Mouse (Mus musculus) left cerebral cortex, postnatal 4 days (tissue): ENCODE results near the gene Gtf3c6. TPM values are rescaled to one million over a fixed set of nuclear protein-coding genes. Genes with fewer than 3 reads are reported as not detected.
"Not testable (repeated sequence)": the region's sequence is repeated elsewhere in the genome, so short reads cannot be mapped to it uniquely, and the experiment has no call there.

Experiments
- DNase-seq: peaks from one replicate; pipeline ENCODE4 v3.0.0-alpha.2; 2022
- intact Hi-C: fragments of 180-260 bp; cut with DNase I; formaldehyde crosslinking; loops from one replicate; pipeline ENCODE4 v1.15.1; 2025
- total RNA-seq, 2 experiments: library from RNA; stranded (reverse); gene quantifications; 2 replicates each; pipeline ENCODE4 v1.2.3; 2021

Gtf3c6 gene
- 10 to 100 TPM; 37.0 to 42.5 TPM for total RNA-seq

DNA sequence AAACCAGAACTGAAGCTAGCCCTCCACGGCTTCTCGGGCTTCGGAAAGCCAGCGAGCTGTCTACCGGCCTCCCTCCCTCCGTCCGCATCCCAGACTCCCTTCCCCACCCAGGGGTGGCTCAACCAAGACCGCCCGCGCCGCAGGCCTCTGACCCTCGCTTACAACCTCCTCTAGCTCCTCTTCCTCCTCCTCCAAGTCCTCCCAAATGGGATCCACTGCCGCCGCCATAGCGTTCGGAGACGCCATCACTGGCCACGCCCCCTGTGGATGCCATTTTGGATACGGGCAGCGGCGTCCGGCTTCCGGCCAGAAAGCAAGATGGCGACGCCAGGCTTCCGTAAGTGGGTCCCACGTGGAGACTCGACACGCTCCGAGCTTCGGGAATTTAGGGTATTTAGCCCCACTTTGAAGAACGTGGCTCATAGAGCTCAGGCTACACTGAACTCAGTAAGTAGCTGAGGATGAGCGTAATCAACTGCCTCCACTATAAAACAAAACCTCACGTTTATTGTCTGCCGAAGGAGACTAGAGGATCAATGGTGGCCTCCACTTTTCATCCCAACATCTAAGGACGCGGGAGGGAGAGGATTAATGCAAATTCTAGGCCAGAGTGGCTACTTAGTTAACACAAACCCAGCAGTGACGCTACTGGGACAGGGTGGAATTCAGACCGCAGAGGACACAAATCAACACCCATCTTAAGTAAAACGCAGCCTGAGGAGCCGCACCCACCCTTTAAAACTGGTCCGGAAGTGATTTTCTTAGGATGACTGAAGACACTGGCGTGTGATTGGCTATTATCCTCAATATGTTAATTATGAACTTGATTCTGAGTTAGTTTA lies at the start of gene Gtf3c6:
Gtf3c6 (minus strand) TSS at position 695 of the 842 bp plus-strand sequence.
- peak; percentile 97 for DNase-seq
- intact Hi-C loops = loop anchor here (2.0 kb wide), 1 partner anchor 269 kb away; no protein-coding TSS in a partner anchor

DNA sequence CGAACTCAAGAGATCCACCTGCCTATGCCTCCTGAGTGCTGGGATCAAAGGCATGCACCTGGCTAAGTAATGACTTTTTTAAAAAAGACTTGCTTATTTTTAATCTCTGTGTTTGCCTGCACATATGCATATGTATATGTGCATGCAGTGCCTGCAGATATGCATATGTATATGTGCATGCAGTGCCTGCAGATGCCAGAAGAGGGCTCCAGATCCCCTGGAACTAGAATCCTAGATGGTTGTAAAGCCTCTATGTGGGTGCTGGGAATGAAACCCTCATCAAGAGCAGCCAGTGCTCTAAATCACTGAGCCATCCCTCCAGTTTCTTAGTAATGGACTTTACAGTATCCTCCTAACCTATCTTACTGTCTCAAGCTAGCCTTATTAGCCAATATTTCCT lies 48.1 kb upstream of the Gtf3c6 start:
- no peak for DNase-seq
- intact Hi-C loops = no loop called here

DNA sequence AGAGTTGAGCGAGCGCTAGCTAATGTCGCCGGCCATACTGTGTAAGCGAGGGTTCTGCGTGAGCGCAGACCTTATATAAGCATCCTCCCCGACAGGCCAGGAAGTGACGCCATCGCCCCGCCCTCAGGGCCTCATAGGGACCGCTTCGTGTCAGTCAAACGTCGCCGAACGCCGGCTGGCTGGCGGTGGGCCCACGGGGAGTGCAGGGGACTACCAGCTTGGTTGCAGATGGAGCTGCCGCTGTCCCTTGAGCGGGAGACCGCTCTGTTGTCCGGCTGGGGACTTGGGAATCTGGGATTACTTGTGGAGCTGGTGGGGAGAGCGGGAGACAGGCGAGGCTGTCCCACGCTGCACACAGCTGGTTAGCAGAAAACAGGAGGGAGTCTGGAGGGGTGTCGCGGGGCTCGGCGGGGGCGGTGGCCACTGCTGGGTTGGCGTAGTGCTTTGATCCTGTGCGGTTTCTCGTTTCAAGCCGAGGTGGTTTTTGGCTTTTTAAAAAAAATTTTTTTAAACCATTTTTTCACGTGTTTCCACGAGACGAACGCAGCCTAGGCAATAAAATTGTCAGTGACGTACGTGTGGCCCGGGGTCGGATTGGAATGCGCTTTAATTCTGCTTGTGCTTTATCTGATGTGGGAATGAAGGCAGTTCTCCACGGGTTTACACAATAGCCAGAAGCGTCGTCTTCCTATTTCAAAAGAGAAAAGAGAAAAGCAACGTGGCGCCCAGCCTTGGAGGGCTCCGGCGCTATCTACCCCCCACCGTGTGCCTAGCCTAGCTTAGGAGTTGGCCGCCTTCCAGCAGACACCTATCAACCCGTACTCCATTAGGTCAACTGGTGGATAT lies 44.5 kb upstream of the Gtf3c6 start, which contains the start of gene Amd1:
Amd1 (minus strand) TSS at position 47 of the 846 bp plus-strand sequence.
- intact Hi-C loops = no loop called here
- DNase-seq = peak; percentile 100

DNA sequence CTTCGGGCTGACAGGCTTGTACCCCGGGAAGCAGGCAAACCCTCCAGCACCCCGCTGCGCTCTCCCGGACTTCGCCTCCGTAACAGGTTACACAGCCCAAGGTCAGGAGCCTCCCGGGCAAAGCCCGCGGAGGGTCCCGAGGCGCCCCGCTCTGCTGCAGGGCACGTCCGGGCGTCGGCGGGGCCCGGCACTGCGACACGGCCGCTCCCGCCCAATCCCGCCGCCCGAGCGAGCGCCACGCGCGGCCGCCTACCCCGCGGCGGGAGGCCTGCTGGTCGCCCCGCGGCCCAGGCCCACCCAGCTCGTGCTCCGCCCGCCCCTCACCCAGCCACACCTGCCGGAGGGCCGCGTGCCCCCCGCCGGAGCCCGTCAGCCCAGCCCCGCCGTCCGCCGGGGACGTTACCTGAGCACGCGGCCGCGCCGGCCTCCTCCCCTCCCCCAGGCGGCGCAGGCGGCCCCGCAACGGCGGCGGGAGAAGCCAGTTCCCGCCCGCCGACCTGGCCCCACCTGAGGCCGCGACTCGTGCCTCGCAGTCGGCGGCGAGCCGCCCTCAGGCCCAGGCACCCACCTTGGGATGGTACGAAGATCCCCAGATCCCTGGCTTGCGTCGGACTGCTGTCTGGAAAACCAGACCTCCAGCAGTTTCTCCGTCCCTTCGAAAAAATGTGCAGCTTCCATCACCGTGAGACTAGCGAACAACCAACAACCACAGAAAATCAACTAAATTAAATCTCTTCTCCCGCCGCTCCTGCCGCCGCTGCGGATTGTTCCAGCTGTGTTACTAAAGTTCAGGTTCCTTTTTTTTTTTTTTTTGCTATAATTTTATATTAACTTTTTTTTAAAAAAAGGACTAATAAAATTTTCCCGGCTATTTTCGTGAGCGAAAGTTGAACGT lies 43.5 kb upstream of the Gtf3c6 start:
- intact Hi-C loops = not testable (repeated sequence)
- DNase-seq = peak; percentile 36

DNA sequence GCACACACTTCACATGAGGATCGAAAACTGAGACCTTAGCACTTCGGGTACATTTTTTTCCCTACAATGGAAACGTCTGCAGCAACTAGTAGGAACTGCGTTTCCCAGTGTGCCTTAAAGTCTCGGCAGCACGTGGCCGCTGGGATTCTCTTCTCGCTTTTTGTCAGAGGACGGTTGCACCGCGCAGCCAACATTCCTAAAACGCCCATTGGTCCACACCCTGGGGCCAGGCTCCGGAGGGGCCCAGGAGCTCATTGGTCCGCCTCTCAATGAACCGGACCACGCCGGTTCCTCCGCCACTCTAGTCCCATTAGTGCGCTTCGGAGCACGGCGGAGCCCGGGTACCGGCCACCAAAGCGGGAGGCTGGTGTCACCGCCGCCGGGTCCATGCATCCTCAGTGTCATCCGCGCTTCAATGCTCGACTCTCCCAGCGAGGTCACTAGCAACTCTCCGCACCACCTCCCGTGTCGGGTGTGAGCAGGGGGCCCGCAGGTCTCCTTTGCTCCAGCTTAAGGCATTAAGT lies 42.8 kb upstream of the Gtf3c6 start:
- peak; percentile 90 for DNase-seq
- intact Hi-C loops = no loop called here

DNA sequence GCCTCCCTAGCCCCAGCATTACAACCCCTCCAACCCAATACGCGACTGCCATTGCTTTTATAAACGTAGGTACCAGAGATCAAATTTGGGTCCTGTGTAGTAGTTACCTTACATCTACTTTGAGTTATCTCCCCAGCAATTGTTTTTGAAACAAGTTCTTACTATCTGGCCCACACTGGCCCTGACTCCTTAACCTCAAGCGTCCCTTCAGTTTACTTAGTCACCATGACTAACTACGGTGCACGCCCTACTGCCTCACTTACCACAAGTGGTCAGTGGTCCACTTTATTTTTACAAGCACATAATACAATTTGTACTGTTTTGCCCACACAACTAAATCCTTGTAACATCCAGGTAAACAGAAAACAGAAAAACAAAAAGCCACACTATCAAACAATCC lies 34.7 kb upstream of the Gtf3c6 start:
- intact Hi-C loops = no loop called here
- no peak for DNase-seq

DNA sequence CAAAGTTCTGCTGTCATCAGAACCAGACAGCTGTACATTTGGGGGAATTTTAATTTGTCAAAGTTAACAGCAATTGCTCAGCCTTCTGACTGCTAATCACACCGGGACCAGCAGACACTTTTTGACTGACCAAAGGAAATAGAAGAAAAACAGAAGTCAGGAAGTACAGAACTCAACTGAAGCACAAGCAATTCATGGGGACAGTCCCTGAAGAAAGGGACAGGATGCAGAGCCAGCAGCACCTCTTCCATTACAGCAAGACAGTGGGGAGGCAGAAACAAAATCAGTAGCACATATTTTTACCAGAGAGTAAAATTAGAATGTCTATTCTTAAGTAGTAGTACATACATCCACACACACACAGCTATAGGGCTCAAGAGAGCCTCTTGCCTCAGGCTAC lies 28.9 kb upstream of the Gtf3c6 start:
- intact Hi-C loops = no loop called here
- DNase-seq = no peak

DNA sequence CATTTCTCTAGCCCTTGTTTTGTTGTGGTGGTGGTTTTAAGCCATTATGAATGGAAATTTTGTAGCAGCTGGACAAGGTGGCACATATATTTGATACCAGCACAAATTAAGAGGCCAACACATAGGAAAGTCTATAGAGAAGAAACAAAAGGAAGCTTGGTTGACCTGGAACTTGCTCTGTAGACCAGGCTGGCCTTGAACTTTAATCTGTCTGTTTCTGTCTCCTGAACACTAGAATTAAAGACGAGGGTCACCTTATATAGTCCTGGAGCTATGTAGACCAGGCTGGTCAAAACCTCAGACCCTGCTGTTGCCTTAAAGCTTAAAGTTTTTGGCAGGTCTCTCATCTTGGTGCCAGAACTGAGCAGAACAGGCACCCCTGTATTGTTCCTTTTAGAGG lies 27.7 kb upstream of the Gtf3c6 start:
- no peak for DNase-seq
- intact Hi-C loops = no loop called here

DNA sequence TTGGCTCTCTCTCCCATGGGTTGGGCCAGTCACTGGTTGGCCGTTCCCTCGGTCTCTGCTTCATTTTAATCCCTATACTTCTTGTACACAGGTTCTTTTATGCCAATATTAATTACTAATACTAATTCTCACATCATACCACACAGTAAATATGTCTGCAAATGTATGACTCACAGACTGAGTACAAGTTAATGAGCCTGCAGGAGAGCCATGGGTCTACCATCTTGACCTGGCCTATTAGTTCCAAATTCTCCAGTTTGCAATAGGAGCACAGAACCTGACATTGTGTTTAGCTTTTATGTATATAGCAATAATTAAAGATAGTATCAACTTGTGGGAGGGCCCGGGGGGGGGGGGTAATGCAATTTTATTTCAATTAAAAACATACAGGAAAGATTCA lies 27.1 kb upstream of the Gtf3c6 start:
- no peak for DNase-seq
- intact Hi-C loops = no loop called here

DNA sequence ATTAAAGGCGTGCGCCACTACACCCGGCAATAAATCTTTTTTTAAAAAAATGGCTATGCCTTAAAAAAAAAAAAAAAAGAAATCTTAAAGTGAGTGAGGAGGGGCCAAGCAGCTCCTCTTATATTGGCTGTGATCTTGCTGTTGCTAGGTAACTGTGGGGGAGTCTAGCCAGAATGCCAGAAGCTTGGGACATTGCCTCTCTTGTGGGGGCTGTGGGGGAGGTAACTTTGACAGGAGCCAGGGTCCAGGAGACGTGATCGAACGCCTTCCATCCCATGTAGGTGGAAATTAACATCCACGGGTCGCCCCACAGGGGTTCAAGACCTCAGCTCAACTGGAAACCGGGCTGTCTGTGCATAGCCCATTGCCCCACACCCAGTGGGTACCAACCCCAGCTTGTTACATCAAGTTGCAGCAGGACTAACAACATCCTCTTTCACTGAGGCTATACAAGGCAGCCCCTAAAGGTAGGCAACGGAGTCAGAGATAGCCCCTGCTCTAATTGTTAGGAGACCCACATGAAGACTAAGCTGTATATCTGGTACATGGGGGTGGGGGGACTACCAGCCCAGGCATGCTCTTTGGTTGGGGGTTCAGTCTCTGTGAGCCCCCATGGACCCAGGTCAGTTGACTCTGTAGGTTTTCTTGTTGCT lies 26.4 kb upstream of the Gtf3c6 start:
- intact Hi-C loops = no loop called here
- DNase-seq = no peak

DNA sequence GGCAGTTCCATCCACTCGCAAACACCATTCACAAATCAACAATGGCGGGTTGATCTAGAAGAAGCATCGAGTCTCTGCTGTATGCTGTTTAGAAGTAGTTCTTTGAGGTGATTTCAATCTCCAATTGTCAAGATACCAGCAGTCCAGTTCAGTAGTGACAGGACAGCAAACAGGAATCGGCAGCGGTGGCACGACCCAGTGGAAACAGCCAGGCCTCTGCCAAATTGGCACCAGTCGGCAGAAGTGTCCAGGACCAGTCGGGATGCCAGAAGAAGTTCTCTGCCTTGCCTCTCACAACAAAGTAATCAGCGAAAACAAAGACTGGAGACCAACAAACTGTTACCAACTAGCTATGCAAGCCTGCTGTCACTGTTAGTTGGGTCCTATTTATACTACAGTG lies 25.7 kb upstream of the Gtf3c6 start:
- no peak for DNase-seq
- intact Hi-C loops = no loop called here

DNA sequence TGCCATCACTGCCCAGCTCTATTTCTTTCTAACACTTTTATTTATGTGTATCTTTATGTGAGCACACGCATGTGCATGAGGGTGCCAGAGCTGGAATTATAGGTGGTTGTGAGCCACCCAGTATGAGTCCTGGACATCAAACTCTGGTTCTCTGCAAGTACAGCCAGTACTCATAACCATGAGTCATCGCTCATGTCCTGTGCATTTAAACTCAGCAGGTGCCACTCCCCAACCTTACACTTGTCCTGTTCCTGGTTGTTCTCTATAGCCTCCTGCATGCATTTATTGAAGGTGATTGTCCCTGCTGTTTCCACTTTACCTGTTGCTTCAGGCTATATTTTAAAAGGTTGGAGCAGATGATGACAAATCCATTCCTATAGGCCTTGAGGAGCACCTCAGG lies 23.7 kb upstream of the Gtf3c6 start:
- no peak for DNase-seq
- intact Hi-C loops = no loop called here

DNA sequence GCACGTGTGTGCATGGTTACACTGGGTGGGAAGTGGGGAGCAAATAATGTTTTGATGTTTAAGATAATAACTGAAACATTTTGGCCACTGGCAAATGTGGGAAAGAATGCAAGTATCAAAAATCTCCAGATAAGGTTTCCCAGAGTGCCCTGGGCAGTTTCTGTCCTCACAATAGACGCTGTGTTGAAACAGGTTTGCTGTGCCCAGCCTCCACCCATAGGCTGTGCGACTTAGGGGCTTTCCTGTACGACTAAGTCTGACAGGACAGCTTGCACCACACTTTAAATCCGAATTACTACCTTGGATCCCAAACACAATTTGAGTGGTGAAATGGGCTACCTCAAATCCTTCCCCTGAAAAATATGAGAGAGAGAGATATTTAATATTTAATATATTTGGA lies 20.4 kb upstream of the Gtf3c6 start:
- DNase-seq = no peak
- intact Hi-C loops = no loop called here

DNA sequence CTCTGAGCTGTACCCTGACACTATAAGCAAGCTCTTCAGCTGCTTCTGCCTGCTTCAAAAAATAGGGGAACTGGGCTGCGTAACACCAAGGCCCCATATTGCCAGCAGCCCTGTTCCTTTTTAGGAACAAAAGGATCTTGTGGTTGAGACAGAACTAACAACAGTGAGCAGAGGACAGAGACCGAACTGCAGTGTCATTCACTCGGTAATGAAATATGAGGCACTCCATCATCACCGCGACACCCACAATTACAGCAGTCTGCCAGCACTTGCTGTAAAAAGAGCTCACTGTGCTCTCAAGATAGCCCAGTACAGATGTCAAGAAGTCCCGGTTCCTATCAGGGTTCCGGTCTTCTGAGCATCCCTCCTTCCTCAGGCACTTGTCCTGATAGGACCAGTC lies 18.1 kb upstream of the Gtf3c6 start:
- no peak for DNase-seq

DNA sequence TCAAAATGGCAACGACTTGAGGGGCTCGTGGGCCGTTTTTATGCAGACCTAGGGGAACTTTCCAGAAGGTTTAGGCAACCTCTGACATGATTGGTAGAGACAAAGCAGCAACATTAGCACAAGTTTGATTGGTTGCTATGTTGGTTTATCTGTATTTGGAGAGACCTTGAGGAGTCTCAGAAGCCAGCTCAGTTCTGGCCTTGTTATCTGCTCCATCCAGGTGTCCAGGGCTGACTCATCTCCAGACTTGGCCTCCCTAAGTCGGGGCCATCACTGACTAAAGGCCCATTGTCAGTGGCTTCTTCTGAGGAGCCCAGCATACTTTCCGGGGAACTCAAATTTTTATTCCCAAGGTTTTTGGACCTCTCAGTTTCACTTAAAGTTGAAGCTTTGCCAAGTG lies 16.0 kb upstream of the Gtf3c6 start:
- no peak for DNase-seq
- intact Hi-C loops = no loop called here

More for the DNA sequence above, 18.1 kb upstream of the Gtf3c6 start:
- intact Hi-C loops = no loop called here

DNA sequence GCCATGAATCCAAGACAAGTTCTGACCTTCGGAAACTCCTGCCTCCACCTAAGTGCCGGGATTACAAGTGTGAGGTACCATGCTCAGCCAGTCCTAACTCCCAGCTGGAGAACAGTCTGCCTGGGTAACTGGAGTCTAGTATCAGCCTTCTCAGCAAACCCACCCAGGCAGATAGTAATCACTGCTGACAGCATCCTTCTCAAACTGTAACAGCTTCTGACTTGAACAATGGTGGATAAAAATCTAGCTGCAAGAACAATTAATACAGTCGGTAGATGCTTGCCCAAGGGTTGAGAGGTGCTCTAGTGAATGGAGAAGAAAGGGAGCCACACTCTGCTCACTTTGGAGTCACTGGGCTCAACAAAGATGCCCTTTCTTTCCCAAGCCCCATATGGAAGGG lies 13.3 kb upstream of the Gtf3c6 start:
- no peak for DNase-seq
- intact Hi-C loops = no loop called here

DNA sequence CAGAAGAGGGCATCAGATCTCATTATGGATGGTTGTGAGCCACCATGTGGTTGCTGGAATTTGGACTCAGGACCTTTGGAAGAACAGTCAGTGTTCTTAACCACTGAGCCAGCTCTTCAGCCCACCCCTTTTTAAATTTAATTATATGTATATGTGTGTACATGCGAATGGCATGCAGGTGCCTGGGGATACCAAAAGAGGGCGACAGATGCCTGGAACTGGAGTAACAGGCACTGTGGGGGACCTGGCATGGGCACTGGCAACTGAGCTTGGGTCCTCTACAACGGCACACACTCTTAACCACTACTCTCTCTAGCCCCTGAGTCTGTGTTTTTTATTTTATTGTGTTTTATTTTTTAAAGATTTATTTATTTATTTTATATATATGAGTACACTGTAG lies 7.0 kb upstream of the Gtf3c6 start:
- DNase-seq = no peak
- intact Hi-C loops = no loop called here

DNA sequence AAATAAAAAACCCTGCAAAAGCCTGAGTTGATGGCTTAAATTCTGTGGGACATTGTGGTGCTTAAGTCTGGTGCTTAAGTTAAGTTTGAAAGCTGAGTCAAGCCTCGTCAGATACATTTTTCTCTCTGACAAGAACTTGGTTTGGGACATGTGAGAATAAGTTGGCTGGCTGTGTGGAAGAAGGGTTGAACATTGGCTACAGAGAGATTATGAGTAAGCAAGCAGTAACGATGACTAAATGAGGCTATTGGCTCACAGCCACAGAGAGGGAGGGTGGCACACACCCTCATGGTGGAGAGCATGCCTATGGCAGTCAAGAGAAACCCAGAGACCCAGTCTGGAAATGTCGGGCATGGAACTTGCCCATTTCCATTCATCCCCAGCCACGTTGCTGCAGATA lies 5.8 kb upstream of the Gtf3c6 start:
- intact Hi-C loops = no loop called here
- DNase-seq = no peak

DNA sequence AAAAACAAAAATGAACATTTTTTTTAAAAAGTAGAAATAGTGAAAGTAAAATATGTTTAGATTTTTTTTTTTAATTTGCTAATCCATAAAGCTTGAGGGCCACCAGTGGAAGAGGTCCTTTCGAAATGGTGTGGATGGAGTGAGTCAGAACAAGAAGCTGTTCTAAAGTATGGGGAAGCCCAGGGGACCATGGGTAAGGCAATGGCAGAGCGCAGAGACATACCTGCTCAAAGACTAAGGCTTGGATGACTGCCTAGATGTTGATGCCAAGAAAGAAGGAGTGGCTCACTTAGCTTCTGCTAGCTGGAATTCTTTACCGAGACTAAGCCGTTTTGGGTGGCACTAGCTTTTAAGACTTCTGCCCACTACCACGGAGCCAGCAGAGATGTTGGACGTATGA lies 4.3 kb upstream of the Gtf3c6 start:
- no peak for DNase-seq
- intact Hi-C loops = no loop called here

DNA sequence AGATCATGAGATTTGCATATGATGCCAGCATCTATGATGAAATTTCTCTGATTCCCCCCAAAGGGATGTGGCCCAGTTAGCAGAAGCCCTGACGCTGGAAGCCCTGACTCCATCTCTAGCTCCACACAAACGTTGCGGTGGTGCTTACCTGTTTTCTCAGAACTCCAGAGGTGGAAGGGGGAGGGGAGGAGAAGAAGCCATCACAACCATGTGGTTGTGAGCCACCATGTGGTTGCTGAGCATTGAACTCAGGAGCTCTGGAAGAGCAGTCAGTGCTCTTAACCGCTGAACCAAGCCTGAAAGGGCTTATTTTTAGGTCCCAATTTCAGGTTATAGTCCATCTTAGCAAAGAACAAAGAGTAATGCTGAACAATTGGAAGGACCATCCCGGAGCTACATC lies 2.4 kb upstream of the Gtf3c6 start:
- no peak for DNase-seq
- intact Hi-C loops = no loop called here
